Mouse (Mus musculus): Measurements from ENCODE around the gene Cdc42ep4. TPM values are rescaled to one million over a fixed set of nuclear protein-coding genes. Genes with fewer than 3 reads are reported as not detected.

Gene Cdc42ep4
- 10 to 100 TPM; 34.5 to 38.0 TPM for total RNA-seq (2021)

DNA sequence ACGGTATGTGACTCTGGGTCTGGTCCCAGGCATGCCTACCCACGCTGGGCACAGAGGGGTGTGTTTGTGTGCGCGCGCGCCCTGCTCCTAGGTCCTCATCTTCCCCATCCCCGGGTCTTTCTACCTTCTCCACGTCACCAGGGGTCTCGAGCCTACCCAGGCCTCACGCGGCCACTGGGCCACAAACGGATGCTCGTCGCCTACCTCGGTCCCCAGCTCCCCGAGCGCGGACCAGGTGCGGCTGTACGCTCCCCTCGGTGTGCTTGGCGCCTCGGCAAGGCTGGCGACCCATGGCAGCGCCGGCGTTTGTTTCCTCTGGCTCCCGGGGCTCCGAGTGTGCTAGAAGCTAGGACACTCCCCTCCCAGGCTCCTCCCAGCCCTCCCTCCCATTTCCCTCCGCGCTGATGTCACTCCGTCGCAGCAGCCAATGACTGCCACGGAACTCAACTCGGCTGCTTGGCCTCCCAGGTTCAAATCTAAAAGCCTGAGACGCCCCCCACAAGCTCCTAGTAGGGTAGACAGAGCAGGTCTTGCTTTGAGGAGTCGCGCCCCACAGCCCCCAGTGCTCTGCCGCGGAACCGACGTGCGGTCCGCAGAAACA lies at the start of gene Cdc42ep4:
Gene Cdc42ep4 (minus strand): TSS at position 398 of the 601 bp plus-strand sequence.
- peak; percentile 73 to 75 for DNase-seq

DNA sequence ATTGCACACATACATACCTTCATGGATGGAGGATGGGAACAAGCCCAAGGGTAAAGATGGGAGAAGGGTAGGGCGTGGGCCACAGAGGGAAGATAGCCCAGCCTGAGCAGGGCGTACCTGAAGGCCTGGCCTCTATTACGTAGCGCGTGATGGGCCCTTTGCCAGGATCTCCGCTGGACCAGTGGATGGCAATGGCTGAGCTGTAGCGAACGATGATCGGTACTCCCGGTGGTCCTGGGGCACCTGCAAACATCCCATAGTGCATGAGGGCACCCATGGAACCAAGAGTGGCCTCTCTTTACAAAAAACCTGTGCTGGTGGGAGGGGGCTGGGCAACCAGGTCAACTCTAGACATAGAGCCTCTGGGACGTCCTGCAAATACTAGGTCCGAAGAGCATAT lies 48.3 kb upstream of the Cdc42ep4 start:
- DNase-seq: no peak

DNA sequence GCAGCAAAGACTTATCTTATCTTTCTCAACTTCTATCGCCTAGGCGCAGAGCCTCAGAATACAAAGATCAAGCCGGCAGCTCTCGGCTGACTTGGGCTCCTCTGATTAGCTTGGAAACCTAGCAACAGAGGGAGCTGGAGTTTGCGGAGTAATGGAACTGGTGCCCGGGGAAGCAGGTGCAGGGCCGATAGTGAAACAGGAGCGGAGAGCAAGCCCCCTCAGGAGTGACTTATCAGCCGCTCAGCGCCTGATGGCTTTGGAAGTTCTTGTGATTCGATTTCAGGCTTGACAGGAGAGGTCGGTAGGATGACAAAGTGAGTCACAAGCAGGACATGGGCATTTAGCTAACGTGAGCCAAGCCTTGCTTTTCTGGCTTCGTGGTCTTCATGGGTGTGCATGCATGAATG lies 47.4 kb upstream of the Cdc42ep4 start:
- DNase-seq: no peak

DNA sequence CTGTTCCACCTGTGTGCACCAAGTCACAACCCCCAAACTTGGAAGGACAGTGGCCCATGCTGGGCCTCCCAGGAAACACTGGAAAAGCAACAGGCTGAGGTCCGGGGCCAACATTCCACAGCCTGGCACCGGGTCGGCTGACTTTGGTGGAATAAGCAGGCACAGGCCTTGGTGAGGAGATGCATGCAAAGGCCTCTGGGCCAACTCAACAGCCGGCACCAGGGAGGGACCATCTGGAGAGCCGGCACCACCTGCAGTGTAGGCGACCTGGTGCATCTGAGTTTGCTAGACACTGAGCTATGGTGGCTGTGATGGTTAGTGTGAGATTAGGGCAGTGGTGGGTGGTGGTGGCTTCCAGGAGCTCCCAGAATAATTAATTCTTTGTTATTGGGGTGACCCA lies 46.3 kb upstream of the Cdc42ep4 start:
- DNase-seq: peak; percentile 79 to 81

DNA sequence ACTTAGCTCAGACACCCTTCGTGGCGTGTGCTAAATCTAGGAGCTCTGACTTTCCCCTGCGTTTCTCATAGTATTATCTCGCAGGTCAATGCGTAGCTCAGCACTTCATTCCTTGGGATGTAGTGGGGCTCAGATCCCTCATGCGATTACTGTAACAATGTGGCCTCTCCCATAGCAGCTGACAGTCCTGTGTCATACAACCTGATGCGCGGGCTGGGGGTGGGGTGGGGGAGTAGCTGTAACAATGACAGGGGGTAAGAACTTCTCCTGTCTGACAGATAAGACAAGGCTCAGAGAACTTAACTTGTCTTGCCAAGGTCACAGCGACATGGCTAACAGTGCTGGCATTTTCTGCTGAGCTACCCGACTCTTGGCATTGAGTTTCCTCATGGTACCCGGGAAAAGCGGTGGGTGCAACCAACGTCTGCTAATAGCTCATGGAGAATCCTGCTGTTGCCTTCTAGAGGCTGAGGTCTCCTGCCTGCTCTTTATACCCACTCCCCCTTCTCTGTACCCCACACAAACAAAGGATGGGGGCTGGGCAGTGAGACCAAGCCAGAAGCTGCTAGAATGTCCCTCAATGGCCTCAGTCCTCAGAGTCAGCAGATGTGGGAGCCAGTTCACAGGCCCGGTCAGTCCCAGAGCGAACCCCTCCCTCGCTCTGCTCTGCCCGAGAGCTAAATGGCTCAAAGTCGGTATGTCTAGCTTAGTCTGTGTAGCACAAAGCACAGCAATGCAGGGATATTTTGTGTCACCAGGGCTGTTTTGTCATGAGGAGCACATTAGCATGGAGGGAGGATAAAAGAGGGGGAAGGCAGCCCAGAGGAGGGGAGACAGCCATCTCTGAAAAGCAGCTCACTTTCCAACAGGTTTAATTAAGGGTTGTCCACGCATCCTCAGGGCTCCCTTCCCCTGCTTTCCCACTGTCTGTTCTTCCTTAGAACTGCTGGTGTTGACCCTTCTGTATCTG lies 45.6 kb upstream of the Cdc42ep4 start:
- no peak for DNase-seq

DNA sequence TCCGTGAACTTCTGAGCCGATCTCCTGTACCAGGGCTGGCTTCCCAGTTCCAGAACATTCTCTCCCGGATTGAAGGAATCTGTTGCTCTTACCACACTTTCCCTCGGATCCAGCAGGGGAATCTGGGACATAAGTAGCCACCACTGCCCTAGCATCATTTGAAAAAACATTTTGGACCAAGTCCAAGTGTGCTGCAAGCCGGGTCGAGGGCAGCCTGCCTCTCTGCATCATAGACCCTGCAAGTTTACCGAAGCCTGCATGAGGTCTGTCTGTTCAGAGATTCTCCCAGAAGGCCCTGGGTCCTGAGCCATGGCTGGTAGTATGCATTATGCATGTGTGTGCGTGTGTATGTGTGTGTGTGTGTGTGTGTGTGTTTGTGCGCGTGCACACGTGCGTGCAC lies 44.2 kb upstream of the Cdc42ep4 start:
- no peak for DNase-seq

DNA sequence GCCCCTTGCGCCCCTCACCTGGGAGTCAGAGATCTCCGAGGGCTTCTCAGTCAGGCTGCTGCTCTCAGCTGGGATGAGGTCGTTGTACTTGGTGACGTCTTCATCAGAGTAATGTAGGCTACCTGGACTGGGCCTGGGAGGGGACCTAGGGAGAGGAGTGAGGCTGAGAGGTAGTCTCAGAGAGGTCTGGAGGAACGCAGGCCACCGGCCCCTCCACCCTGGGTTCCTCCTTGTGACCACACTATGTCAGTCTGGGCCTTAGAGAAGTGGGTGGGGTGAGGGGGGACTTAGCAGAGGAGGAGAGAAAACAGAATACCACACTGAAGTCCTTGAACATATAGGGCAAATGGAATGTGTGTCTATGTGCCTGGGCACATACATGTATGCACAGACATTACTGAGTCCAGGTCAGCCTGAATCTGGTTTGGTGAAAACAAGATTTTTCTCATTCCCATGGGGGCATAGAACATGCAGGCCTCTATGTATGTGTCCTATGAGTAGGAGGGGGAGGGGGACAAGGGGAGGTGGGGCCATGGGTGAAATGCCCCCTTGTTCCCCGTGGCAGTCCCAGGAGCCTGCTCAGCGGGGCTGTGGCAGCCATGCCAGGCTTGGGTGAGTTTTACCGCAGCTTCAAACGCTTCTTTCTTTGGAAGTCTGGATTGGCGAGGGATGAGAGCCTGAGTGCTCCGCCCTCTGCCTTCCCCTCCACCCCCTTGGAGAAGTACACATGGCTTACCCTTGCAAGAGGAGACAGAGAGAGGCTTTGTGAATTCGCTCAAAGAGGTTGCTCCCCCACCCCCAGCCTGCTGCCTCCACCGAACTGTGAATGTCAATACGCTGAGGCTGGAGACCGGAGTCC lies 39.9 kb upstream of the Cdc42ep4 start:
- DNase-seq: peak; percentile 50 to 67

DNA sequence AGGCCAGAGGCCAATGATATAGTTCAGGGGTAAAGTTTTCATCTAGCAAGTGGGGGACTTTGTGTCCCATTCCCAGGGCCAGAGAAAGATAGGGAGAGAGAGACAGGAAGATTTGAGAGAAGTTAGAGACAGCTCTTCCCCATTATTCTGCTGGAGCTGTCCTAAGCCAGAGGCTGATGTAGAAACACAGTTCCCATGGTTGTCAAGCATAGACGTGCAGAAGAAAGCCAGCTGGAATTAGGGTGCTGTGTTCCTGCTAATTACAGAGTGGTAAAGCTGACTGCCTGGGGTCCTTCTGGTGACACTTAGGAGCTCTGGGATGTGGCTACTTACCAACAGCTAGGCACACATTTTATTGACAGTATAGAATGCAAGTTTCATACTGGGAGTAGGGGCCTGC lies 37.4 kb upstream of the Cdc42ep4 start:
- DNase-seq: no peak

DNA sequence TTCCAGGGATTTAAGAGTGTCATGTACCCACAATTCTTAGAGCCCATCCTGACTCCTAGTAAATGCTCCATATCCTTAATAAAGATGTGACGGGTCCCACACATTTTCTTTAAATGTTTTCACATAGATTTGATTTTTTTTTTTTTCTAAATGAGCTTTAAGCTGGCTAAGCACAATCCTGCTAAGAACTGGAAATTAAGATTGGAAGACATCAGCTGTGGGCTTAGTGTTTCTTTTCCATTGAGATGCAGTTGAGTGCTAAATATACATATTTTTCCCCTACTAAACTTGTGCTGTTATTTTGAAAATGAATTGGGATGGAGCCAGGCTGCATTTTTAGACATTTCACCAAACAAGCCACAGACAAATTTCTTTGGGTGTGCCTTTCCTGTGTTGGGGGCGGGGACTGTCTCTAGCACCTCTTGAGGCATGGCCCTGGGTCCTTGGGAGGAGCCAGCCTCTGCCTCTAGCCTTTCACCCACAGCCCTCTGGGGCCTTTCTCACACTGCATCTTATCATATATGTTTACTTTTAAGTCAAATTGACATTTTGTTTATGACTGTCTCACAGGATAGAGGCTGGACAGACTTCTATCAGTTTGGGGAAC lies 36.6 kb upstream of the Cdc42ep4 start:
- no peak for DNase-seq

DNA sequence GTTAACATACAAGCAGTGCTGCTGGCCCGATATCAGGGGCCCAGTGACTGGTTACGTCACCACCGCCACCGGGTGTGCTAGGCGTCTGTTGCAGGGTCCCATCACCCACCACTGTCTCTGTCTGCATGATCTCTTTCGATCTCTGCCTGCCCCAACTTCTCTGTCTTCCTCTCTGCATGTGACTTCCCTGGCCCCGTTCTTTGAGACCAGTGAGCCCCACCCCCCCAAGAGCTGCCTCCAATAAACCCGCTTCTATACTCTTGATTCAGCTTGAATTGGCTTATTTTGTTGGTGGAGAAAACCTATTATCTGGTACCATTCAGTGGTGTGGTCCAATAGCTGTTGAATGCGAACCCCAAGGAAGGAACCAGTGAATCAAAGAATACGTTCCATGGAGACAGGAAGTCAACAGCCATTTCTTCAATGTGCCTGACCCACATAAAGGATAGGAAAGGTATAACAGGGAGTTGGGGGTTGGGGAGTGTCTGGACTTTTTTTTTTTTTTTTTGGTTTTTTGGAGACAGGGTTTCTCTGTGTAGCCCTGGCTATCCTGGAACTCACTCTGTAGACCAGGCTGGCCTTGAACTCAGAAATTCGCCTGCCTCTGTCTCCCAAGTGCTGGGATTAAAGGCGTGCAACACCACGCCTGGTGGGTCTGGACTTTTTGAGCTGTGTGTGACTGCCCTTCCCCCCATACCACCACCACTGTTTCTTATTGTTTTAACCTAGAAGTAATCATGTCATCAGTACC lies 35.9 kb upstream of the Cdc42ep4 start:
- no peak for DNase-seq

DNA sequence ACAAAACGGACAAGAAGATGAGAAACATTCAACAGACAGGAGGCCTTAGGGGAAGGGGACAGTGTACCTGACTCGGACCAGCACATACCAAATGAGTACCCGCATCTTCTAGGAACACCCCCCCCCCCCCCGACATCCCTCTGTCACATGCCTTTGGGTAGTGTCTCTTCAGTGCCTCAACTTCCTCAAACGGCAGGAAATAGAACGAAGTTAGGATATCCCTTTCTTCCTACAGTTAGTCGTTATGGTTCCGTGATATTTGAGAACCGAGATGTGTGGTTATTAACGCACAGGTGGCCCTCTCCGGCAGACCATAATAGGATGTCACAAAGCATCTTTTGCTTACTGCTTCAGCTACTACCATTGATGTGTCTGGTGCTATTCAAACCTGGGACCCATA lies 35.3 kb upstream of the Cdc42ep4 start:
- DNase-seq: no peak

DNA sequence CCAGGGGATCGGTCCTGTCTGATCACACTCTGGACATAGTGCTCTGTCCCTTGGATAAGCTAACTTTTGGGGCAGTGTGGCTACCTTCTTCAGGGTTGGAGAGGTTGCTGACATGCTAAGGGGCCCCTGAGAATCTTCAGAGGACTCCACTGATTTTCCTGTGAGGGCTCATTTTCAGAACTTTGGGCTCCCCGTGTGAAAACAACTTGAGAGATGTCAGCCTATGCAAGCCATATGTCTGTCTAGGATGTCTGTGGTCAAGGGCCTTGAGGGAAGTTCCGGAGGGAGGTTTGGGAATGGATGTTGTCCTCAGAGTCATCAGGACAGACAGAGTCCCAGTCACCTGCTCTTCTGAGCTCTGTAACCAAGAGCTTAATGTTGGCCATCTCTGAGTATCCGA lies 34.7 kb upstream of the Cdc42ep4 start:
- no peak for DNase-seq

DNA sequence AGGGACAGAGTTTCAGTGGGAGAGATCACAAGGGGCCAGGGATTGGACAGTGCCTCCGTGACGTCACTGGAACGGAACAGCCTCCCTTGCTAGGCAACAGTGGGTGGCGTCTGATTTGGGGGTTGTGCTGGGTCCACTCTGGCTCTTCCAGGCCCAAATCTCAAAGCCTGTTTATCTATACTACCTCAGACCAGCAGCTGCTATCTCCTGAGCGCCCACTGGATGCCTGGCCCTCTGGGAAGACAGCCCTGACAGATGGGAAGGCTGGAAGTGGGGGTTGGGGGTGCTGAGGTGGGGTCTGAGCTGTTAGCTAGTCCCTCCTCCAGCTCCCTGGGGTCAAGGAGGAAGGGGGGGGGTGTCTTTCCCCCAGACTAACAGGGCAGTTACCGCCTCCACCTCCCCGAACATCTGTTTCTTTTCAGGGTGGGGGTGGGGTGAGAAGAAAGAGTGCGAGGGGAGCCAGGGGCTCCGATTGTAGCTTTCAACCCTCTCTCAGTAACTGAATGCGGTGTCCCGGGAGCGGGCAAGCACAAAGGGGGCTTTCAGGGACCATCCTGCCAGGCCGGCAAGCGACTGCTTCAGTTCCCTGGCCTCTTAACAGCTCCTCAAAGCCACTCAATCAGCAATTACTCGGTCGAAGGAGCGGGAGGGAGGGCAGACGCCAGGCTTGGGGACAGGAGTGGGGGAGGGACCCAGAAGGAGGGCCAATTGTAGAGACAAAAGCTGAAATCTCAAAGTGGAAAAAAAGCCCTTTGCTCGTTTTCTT lies 33.9 kb upstream of the Cdc42ep4 start:
- DNase-seq: peak; percentile 57 to 63

DNA sequence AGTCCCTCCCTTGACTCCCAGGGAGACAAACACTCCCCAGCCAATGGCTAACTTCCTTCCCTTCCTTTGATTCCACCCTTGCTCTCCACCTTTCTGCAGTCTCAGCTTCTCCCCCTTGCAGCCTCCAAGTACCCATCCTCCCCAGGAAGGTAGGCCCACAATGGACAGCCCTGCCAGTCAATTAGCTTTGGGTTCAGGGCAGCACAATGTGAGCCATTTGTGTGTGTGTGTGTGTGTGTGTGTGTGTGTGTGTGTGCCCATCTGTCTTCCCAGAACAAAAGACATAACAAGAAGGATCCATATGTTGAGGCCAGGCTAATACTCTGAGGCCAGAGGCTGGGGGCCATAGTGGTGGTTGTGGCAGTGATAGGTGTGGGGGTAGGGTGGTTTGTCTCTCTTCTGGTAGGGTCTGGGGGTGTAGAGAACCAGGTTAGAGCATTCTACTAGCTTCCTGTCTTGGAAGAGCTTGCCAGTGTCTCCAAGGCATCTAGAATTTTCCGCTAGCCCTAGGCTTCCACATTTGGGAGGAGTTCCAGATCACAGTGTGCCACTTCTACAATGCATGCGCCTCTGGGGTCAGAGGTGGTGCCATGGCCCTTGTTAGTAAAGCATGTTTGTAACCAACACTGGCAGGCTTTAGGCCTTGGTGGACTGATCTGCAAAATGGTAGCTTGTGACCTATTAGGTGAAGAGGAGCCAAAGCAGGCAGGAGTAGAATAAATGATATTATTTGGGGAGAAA lies 33.1 kb upstream of the Cdc42ep4 start:
- no peak for DNase-seq

DNA sequence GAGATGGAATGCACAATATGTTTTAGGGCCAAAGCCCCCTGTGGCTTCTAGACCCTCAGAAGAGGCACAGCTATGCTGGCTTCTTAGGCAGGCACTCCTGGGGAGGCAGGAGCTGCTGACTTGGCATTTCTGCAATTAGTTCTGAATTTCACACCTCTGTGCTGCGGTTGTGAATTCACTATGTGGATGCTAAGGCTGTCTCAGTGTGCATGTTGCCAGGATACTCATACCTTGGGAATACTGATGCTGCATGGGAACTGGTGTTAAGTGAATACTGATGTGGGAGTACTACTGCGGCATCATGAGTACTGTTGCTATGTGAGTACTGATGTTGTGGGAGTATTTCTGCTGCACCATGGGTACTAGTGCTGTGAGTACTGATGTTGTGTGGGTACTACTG lies 30.8 kb upstream of the Cdc42ep4 start:
- no peak for DNase-seq

DNA sequence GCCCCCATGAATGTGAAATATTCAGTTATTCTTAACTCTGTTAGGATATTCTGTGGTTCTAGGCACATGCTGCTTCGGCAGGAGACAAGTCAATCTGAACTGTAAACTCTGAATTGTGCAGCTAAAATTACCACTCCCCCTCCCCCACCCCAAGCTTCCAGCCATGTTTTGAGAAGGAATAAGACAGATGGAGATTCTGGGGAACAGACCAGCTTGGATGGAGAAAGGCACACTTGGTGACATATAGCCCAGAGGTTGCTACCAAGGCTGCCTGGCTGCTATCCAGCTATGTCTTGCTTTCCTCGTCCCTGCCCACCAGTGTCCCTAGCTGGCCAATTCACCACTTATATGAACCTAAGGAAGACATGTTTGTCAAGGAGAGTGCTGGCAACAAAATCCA lies 30.3 kb upstream of the Cdc42ep4 start:
- no peak for DNase-seq

DNA sequence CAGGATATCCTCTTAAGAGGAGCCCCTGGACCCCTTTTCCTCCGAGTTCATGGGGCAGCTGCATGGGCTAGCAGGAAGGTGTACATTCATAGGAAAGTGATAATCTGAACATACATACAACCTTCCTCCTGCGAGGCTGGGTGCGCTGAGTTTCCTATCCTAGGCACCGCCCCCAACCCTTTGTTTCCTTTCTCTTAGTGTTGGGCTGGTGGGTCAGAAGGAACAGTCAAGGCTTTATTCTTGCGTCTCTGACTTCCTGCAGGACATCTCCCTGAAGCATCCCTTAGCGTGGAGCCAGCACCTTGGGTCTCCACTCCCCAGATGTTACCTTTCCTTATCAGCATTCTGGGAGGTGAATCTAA lies 28.0 kb upstream of the Cdc42ep4 start:
- no peak for DNase-seq

DNA sequence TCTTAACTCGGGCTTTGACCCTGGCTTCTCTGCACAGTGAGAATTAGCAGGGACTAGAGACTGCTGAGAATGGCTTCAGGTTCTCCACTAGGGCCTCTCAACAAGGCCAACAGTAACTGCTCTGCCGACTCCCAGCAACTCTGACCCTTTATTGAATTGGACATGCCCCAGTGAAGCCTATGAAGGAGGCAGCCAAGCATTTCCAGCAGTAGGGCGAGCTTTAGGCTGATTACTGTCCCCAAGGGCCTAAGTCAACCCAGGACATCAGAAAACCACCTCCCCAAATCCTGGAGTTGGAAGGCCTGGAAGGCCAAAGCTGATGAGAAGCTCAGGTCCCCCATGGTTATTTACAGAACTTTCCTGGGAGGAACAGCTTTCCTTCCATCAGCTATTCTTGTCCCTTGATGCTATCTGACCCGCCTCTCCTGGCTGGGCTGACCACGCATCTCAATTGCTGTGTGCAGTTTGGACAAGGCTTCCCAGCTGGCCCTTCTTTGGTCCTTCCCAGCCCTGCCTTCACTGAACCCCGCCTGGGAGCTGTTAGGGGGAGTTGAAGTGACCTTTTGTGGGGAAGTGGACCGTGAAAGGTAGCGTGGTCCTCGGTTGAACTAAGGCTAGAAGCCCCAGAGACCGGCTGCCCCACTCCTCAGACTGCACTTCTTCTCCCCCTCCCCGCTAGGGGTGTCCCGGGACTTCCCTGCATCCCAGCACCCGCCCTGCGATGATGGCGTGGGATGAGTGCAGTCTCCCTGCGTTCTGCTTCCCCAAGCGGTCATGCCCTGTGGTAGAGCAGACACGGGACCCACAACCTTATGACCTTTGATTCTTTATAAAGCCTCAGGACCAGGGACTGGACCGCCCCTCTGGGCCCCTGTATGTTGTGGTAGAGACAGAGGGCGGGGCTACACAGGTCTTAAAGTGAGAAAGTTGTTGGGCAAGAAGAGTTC lies 27.3 kb upstream of the Cdc42ep4 start:
- no peak for DNase-seq

DNA sequence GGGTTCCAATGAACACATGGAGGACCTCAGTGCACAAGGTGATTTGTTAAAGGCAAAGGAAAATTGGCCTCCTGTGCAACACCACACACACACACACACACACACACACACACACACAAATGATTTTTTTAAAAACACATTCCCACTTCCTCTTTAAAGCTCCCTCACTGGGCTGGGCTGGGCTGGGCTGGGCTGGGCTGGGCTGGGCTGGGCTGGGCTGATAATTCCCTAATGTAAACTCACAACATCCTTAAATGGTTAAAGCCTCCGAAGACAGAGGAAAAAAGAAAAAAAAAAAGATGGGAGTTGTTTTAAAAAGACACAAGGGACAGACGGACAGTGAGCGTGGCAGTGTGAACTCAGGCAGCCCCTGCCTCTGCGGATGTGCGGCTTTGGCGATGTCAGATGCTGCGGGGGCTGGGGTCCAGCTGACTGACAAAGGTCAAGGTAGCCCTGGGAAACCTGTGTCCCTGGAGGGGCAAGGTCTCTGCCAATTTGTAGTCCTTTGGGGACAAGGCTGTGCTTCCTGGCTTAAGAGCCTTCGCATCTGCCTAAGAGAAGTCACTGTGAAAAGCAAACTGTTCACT lies 26.3 kb upstream of the Cdc42ep4 start:
- DNase-seq: no peak

All from layer of hippocampus, postnatal 36 days (tissue).